Mouse (Mus musculus) adrenal gland, postnatal 25 days (tissue): ENCODE data around the gene Sox8. TPM values are rescaled to one million over a fixed set of nuclear protein-coding genes. Genes with fewer than 3 reads are reported as not detected.

Experiments
- DNase-seq: peaks from one replicate; pipeline ENCODE4 v3.0.0; 2021; ENCODE audit warnings: mixed read lengths
- long read RNA-seq: library from polyadenylated mRNA; stranded (forward); transcript quantifications from one replicate; pipeline ENCODE4 v2.0.0, GENCODE M21; 2021
- total RNA-seq: library from RNA; stranded (reverse); gene quantifications from 2 replicates; pipeline ENCODE4 v1.2.3, GENCODE M21; 2021

Sox8 gene
- total RNA-seq = 0.52 and 1.1 TPM in 2 replicates
- long read RNA-seq = 0 reads

DNA sequence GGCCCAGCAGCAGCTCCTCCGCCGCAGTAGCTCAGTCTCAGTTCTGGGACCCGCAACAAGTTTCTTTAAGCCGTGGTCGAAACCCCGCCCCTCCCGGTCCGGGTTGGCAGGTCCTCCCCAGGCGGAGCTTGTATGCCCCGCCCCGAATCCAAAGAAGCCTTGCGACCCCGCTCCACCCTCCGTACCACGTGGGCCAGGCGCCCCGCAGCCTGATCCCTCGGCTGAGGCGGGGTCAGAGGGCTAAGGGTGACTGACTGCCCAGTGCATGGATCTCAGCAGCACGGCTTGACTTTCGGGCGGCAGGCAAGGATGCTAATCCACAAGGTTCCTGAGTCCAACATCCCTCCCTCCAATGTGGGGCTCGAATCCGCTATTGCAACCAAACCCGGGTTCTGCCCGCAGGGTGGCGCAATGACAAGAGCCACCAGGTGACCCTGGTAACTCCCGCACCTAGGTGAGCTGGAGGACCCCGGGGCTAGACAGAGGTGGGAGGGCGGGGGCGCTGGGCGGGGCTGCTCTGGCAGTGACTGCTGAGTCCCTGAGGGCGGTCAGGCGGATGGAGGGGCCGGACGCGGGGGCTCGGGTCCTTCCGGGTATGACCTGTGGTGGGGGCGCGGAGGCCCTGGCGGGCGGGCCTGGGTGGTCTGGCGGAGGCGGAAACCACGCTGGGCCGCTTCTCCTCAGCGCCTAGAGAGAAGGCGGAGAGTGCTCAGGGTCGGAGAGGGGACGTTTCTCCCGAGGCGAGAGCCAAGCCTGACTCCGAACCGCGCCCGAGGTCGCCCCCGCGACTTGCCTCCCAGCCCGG lies at the start of gene Sox8:
Gene Sox8, minus strand, starts transcription at position 39 of the 805 bp plus-strand sequence.
- peak; percentile 69 for DNase-seq

DNA sequence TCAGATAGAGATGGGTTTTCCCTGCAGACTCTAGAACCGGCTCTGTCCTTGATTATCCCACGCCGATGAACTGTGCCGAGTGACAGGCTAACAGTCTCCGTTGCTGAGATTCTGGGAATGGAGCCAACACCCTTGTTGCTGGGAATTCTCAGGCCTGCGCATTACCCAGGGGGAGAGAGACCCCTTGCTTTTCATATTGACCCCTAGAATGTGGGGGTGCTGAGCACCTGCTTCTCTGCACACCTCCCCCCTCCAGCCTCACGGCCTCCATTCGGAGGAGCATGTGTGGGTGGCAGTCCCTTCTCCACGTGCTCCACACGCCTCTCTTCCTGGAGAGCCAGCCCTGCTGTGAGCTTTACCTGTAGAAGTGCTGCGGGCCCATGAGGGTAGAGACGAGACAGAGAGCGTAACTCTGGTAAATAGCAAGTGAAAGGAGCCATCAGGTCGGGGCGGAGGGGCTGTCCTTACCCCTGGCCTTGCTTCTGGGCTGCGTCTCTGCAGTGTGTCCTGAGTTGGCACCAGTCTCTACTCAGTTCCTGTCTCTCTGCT lies 48.1 kb upstream of the Sox8 start:
- peak; percentile 37 for DNase-seq

DNA sequence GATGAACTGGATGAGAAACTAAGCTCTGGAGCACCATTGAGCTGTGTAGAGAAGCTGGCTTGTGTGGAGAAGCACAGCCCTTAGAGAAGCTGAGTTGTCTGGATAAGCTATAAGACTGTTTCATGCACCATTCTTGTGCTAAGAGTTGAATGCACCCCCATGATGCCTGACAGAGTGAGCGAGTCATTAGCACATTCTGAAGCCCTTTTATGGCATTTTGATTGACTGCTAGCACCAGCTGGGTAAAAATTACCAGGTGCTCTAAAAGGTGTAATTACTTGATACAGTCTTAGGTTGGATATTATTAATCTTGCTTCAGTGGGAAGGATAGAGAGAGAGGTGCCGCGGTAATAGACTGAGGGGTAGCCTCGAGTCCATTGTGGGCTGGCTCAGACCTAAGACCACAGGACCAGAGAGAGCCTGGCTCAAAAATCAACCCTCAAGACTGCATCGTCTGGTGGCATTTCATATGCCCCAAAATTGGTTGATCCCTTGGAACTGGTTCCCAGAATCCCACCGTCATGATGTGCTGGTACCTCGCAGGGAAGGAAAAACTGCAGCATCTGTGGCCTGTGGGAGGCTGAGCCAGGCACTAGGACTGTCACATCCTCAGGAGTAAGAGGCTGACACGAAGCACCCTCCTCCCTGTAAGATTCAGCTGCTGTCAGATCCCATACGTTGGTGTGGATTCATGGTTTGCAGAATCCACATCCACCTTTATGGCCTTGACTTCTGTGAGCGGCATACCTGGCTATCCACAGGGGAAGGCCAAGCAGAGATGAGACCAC lies 44.4 kb upstream of the Sox8 start:
- no peak for DNase-seq

DNA sequence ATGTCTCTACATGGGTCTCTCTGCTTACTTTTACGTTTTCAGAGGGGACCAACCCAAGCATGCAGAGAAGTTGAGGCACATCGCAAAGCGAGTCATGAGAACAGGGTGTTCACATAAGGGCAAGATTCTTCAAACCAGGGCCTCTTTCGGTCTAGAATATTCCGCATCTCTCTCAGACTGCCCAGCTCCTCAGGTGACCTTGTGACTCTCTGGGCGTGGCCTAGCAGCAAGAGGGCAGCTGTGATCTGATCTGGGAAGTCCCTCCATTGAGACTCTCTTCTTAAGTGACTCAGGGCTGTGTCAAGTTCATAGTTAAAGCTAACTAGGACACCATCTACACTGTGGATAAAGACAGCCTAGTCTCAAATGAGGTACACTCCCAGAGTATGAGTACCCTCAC lies 42.8 kb upstream of the Sox8 start:
- DNase-seq = no peak

DNA sequence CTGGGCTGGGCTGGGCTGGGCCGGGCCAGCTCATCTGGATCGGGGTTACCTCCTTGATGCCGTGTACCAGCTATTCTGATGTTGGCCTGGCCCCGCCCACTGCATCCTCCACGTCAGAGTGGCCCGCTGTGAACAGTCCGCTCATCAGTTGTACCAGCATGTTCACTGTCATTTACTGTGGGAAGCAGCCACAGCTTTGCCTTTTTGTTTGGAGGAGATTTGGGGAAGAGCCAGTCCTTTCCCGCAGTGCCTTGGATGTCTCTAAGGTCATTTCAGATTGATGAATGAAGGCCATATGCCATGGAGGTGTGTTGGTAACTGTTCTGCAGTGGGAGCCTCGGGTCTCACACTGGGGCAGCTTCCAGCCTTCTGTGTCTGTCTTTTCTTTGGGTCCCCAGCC lies 42.1 kb upstream of the Sox8 start:
- DNase-seq = no peak

DNA sequence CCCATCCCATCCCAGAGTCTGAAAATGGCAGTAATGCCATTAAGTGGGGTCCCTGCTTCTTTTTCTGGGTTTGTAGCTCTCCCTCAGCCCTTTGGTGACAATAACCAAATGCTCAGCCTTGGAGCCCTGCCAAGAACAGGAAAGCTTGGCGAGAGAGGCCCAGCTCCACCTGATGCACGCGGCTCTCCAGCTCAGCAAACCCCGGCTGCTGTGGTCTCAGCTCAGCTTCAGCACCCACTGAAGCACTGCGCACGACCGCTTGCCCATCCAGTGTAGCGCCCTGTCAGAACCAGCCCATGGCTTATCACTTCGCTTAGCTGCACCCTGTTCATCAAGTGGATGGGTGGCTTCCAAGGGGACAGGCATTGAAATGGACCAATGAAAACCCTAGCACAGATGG lies 39.7 kb upstream of the Sox8 start:
- peak; percentile 54 for DNase-seq

DNA sequence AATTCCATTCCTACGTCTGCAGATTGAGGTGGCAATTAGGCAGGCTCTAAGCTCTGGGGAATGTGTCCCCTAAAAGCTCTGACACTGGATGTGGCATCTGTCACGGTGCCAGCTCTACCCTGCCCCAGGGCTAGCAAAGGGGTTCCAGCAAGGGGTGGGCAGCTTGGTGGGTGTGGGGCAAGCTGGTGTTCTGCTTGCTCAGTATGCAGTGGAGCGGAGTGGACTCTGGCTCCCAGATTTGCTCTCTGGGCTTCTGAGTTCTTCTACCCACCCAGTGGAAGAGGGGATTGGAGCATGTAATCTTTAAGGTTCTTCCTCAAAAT lies 39.0 kb upstream of the Sox8 start:
- no peak for DNase-seq

DNA sequence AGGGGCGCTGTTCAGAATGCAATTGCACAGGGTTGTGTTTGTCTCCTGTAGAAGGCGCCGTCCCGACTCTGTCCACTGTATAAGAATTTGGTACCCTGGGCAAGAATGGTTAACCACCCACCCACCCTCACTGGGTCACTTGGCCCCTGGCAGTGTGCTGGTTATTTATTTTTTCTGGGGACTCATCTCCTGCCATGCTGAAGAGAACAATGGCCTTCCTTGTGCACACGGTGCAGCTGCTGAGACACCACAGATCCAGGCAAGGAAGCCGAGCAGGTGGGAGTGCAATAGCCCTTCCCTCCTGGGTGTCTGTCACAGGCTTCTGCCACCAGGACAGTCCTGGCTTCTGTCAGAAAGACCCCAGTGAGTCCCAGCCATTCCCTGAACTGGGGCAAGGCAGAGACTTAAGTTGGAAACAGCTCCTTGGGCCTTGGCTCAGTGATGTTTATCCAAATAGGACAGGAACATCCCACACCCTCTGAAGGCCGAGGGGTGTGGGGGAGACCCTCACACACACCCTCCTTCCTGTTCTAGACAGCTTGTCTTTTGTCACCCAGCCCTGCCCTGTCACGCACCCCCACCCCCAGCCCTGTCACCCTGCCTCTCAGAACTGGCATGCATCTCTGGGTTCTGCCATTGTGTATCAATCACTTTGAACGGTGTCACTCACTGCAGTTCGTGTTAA lies 38.5 kb upstream of the Sox8 start:
- DNase-seq = no peak

DNA sequence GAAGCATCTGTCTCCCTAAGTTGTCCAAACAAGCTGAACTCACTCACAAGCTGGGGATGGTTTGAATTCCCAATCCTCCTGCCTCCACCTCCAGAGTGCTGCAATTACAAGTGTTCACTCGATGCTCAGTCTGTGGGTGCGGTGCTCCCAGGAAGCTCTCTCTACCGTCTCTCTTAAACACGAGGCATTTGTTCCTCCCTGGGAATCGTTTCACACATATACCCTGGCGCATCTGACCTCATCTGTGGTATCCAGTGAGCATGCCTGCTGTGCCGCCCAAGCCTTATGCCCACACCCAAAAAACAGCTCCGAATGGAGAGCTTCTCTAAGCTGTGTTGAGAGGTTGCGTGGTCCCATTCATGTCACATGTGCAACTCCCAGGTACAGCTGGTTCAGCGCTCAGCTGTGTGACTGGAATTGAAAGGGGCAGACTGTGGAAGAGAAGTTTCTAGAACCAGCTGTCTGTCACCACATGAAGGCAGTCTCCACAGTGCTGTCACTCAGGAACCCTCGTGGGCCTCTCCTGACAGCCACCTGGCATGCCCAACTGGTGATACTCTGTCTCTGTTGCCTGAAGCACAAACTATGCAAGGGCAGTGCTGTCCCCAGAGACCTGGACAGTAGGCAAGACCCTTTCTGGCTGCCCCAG lies 37.8 kb upstream of the Sox8 start:
- DNase-seq = no peak

DNA sequence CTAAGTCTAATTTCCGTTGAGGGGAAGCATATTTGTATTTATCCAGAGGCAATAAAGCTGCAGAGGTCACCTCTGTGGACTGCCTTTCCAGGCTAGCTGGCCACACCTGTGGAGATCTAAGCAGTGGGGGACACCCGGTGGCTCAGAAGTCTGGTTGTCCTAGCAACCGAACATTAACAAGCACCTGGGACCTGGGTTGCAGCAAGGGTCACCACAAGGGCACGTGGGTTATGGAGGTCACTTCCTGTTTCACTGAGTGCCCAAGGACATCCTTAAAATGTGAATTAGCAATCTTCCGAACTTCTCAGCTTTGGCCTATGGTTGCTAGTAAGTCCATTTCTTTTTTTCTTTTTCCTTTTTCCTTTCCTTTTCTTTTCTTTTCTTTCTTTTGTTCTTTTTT lies 33.7 kb upstream of the Sox8 start:
- DNase-seq = no peak

DNA sequence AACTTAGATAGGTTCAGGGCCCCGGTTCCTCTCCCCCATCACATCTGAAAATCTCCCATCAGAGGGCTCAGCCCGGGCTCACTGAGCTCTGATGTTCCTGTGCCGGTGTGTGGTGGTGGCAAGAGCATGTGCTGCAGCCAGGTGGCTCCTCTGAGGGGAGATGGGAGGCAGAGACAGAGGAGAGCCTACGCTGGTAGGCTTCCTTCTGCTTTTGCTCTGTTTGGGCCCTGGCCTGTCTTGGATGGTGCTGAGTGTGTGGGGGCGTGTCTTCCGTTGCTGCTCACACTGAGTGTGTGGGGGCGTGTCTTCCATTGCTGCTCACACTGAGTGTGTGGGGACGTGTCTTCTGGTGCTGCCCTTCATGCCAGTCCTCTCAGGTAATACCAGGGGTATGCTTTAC lies 31.9 kb upstream of the Sox8 start:
- DNase-seq = no peak

DNA sequence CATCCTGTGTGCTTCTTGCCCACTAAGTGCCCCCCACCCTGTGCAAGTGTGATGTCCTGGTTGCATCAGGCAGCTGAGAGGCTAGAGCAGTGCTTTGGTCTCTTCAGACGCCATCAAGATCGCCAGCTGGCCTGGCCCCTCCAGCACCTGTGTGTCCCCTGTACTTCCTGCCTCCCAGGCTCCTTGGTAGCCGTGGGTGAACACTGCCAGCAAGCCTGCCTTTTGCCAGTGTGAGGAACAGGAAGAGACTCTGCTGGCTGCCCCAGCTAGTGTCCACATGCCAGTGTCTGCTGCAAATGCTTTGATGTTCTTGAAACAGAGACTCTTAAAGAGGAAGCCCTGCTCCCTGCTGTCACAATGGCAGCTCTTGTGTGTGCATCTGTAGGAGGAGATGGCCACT lies 27.1 kb upstream of the Sox8 start:
- DNase-seq = no peak

DNA sequence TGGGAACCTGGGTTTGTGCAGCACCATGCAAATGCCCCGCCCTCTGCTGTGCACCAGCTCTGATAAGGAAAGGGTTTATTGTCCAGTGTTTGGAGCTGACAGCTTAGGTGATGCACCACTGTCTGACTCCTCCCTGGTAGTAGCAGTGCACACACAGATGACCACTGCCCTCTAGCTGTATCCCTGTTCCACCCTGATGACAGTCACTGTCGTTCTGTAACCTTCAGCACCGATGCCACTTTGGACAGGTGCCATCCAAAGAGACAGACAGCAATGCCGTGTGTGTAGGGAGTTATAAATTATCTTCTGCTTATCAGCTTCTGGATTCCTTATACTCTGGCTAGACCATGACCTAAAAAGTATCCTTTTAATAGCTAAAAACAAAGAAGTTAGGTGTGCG lies 25.0 kb upstream of the Sox8 start:
- DNase-seq = peak; percentile 58

DNA sequence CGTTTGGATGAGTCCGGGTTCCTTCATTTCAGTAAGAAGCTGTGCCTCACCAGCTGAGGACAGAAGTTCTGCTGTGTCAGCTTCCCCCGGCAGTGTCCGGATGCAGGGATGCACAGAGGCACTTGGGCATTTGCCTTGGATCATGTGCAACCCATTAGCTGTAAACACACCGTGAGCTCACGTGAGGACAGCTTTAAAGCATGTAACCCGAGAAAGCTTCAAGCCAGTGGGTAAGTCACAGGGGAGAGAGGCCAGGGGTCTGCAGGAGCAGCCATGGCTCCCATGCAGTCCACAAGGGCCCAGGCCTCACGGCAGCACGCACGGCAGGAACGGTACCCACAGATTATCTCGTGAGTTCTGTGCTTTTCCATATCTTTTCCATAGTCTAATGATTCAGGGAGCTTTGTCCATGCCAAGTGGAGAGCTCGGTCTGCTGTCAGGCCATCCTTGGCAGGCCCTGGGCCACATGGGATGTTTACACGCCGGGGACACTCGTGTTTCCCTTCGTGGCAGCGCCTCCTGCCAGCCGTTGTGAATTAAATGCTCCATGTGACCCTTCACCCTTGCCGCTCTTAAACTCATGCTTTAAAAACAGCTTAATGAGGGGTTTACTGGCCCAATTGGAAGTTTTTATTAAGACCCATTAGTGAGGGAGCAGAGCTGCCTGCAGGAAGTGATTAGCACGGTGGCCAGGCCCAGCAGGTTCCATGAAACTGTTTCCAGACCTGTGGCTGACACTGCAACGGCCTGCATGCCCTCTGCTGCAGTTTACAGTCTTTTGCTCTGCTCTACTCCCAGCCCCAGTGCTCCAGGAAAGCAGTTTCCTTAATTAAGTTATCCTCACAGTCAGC lies 23.1 kb upstream of the Sox8 start:
- DNase-seq = no peak

DNA sequence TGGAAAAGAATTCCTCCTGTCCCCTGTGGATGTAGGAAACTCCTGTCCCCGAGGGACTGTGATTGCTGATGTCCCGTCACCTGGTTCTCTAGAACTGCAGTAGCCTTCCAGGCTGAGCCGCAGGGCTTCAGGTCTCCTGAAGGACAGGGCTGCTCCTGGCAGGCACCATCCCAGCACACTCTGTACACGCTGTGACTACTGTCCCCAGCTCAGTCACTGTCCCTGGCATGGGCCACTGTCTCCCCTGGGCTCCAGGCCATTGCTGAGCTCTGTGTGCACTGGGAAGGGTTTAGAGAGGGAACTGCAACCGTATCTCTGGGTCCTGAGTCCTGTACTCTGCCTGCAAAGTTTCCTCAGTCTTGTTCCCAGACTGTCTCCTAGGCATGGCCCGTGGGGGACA lies 21.9 kb upstream of the Sox8 start:
- no peak for DNase-seq

DNA sequence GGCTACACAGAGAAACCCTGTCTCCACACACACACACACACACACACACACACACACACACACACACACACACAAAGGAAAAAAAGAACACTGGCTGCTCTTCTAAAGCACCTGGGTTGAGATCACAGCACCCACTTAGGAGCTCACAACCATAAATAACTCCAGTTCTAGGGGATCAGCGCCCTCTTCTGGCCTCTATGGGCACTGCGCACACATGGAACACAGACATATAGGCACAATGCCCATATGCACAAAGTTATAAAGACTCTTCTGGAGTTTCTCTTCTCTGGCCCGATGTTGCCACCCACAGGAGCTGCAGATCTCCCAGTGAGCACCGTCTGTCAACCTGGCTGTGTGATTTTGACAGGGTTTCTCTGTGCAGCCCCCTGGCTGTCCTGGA lies 20.5 kb upstream of the Sox8 start:
- DNase-seq = no peak

DNA sequence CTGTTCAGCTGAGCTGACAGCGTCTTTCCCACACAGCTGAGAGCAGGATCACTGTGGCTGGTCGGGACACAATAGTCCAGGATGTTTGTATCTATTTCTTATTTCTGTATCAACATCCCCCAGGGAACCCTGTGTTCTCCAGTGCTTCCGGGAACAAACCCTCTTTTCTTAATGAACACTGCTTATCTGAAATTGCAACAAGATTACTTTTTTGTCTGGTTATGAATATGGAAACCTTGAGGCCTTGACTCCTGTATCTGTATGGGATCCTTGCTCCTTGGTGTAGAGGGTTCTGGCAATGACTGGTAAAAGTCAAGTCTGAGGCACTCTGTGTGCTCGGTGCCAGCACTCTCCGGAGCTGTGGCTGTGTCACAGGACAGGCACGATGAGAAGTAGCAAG lies 19.6 kb upstream of the Sox8 start:
- no peak for DNase-seq

DNA sequence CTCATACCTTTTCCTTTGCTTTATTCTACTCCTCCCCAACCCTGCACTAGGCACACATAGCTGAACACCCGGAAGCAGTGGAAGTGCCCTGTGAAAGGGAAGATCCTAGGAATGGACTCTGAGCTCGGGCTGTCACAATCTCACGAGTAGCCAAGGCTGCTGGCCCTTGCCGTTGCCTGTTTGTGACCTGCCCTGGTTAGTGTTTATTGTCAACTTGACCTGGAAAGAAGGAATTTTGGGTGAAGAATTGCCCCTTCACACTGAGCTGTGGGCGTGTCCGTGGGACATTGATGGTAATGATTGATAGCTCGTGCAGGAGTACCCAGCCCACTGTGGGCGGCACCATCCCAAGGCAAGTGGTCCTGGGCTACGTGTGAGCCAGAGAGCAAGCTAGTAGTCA lies 14.2 kb upstream of the Sox8 start:
- no peak for DNase-seq

DNA sequence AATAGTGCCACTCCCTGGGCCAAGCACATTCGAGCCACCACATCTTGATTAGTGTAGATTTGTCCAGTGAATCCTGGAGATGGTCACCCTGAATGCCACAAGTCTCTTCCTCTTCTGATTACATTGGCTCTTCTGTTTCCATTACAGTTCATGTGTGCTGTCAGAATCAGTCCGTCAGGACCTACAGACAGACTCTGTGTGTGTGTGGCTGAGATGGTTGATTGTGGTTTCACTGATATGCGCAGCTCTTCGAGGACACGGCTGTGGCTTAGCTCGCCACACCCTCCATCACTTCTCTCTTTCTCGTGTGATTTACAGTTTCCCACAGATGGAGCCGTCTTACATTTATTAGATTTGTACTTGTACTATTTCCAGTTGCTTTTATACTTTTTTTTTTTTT lies 13.4 kb upstream of the Sox8 start:
- DNase-seq = no peak

DNA sequence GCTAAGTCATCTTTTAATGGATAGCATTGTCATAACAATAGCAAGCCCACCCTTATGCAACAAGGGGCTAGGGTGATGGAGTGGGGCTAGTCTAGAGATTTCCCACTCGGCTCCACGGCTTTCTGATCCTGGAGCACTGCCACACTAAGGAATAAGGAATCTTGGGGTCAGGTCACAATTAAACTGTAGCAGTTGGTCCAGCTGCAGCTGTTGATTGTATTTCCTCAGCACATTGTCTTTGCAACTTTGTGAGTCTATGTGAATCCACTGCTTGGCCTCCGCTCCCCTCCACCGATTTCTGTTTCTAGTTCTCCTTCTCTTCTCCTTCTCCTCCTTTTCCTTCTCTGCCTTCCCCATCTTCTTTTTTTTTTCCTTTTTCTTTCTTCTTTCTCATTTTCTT lies 12.6 kb upstream of the Sox8 start:
- no peak for DNase-seq

DNA sequence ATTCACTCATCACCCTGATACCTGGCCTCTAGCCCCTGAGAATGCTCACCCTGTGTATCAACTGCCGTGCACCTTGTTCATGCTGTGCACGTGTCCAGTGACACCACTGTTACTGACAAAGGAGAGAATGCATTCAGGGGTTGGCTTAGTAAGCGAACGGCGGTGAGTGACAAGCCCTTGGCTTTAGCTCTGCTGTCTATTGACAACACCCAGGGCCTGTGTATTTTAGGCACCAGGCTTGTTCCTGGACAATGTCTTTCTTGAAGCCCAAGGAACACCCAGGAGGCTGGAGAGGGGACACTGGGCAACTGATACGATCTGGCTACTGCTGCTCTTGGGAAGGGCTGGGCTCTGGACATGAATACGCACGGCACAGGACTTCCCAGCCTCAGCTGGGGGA lies 11.6 kb upstream of the Sox8 start:
- DNase-seq = no peak
